Mouse (Mus musculus) T-helper 1 cell (primary cell): ENCODE measurements around the gene Kras.

ENCODE experiments used
- in situ Hi-C: fragments of 300-600 bp; cut with MboI, MseI; formaldehyde crosslinking; loops from one replicate; pipeline ENCODE4 v1.15.1; 2025; ENCODE audit warnings: high pct_unique_total_duplicates

The Kras gene

GRCm38 (mm10) chr6:145249291-145250184 is 501 bp downstream of the Kras start:
- in situ Hi-C loops: loop anchor here (25.0 kb wide), 2 partner anchors 738 to 838 kb away; no protein-coding TSS in a partner anchor

- in situ Hi-C loops: no loop called here
Measured at GRCm38 (mm10) chr6:145247886-145248285, 2.2 kb downstream of the Kras start.

- in situ Hi-C loops: no loop called here
Measured at GRCm38 (mm10) chr6:145246841-145247240, 3.2 kb downstream of the Kras start.

- in situ Hi-C loops: no loop called here
Measured at GRCm38 (mm10) chr6:145242521-145242920, 7.5 kb downstream of the Kras start.

GRCm38 (mm10) chr6:145240285-145240684 is 9.8 kb downstream of the Kras start:
- in situ Hi-C loops: no loop called here

- in situ Hi-C loops: loop anchor here (5.0 kb wide), 1 partner anchor 105 kb away; no protein-coding TSS in a partner anchor
Measured at GRCm38 (mm10) chr6:145237148-145237547, 12.9 kb downstream of the Kras start.

GRCm38 (mm10) chr6:145235367-145235766 is 14.7 kb downstream of the Kras start:
- in situ Hi-C loops: loop anchor here (5.0 kb wide), 1 partner anchor 107 kb away; no protein-coding TSS in a partner anchor

GRCm38 (mm10) chr6:145234391-145234790 is 15.6 kb downstream of the Kras start:
- in situ Hi-C loops: no loop called here

- in situ Hi-C loops: no loop called here
Measured at GRCm38 (mm10) chr6:145226296-145226695, 23.7 kb downstream of the Kras start.

GRCm38 (mm10) chr6:145224246-145224645 is 25.8 kb downstream of the Kras start:
- in situ Hi-C loops: no loop called here

- in situ Hi-C loops: loop anchor here (10.0 kb wide), 1 partner anchor 129 kb away; no protein-coding TSS in a partner anchor
Measured at GRCm38 (mm10) chr6:145215826-145216225, 34.2 kb downstream of the Kras start.

GRCm38 (mm10) chr6:145213916-145214315 is 36.1 kb downstream of the Kras start:
- in situ Hi-C loops: loop anchor here (10.0 kb wide), 1 partner anchor 131 kb away; no protein-coding TSS in a partner anchor

- in situ Hi-C loops: loop anchor here (10.0 kb wide), 1 partner anchor 133 kb away; no protein-coding TSS in a partner anchor
Measured at GRCm38 (mm10) chr6:145211376-145212305, 38.4 kb downstream of the Kras start.

GRCm38 (mm10) chr6:145210816-145211338 is 39.2 kb downstream of the Kras start, which contains the start of the genes Casc1 and Etfrf1:
Gene Casc1, minus strand, starts transcription at chr6:145211005.
Gene Etfrf1, plus strand, starts transcription at chr6:145211134.
- in situ Hi-C loops: loop anchor here (10.0 kb wide), 1 partner anchor 134 kb away; no protein-coding TSS in a partner anchor

- in situ Hi-C loops: loop anchor here (10.0 kb wide), 1 partner anchor 135 kb away; no protein-coding TSS in a partner anchor
Measured at GRCm38 (mm10) chr6:145210056-145210680, 39.9 kb downstream of the Kras start.

GRCm38 (mm10) chr6:145205142-145205541 is 44.9 kb downstream of the Kras start:
- in situ Hi-C loops: no loop called here

- in situ Hi-C loops: no loop called here
Measured at GRCm38 (mm10) chr6:145204440-145204839, 45.6 kb downstream of the Kras start.

GRCm38 (mm10) chr6:145202432-145203125 is 47.5 kb downstream of the Kras start:
- in situ Hi-C loops: no loop called here

- in situ Hi-C loops: no loop called here
Measured at GRCm38 (mm10) chr6:145197949-145198686, 51.9 kb downstream of the Kras start.
